Mouse (Mus musculus): ENCODE measurements at regions not wholly inside any gene's neighbourhood (a gene's known extent, or its start where the extent isn't known, plus 50 kb on each side); places are given as distances from the start of the nearest gene placed in this dataset.

GRCm38 (mm10) chr15:57079806-57080205, 397.6 kb downstream of the Slc22a22 start:
- H3K27me3 ChIP-seq (ENCODE audit: control insufficient read depth, insufficient read depth, low read length), result no peaks in the 10 kb centered on the region
- H3K4me3 ChIP-seq (replicated peaks; ENCODE audit: insufficient read depth, low read depth, low read length), result no peak overlapping the region
- H3K27ac ChIP-seq (ENCODE audit: insufficient read depth, low read length), result no peak overlapping the region
- DNase-seq, result no peak
- no peaks in the 10 kb centered on the region for H3K4me1 ChIP-seq (ENCODE audit: control insufficient read depth, insufficient read depth, low read length)
- TF ChIP-seq POLR2A (IDR thresholded peaks at IDR 0.05; ENCODE audit: borderline replicate concordance, insufficient read depth, low read length) (no peak), CTCF (IDR thresholded peaks at IDR 0.05; ENCODE audit: borderline replicate concordance, insufficient read depth, low read depth, low read length) (no peak)

- DNase-seq, result no peak
- WGBS, result 89% methylated on average over 4 of the region's 4 CpGs
- Histone ChIP-seq H3K4me3 (replicated peaks; ENCODE audit: insufficient read depth, low read depth, low read length) (no peak overlapping the region), H3K27ac (ENCODE audit: insufficient read depth, low read length) (no peak overlapping the region), H3K27me3 (ENCODE audit: control insufficient read depth, insufficient read depth, low read length) (no peaks in the 10 kb centered on the region), H3K4me1 (ENCODE audit: control insufficient read depth, insufficient read depth, low read length) (no peaks in the 10 kb centered on the region)
- TF ChIP-seq POLR2A (IDR thresholded peaks at IDR 0.05; ENCODE audit: borderline replicate concordance, insufficient read depth, low read length) (no peak), CTCF (IDR thresholded peaks at IDR 0.05; ENCODE audit: borderline replicate concordance, insufficient read depth, low read depth, low read length) (no peak)
These were observed 403.6 kb downstream of the Slc22a22 start for GRCm38 (mm10) chr15:57073776-57074175.

- WGBS, result 59% methylated on average over 2 of the region's 2 CpGs
- TF ChIP-seq POLR2A (IDR thresholded peaks at IDR 0.05; ENCODE audit: borderline replicate concordance, insufficient read depth, low read length), result no peak
- no peak for TF ChIP-seq CTCF (IDR thresholded peaks at IDR 0.05; ENCODE audit: borderline replicate concordance, insufficient read depth, low read depth, low read length)
- no peak for DNase-seq
These were observed 415.9 kb downstream of the Slc22a22 start for GRCm38 (mm10) chr15:57061502-57061901.

GRCm38 (mm10) chr15:57059550-57060195, 417.8 kb downstream of the Slc22a22 start:
- Histone ChIP-seq H3K27me3 (ENCODE audit: control insufficient read depth, insufficient read depth, low read length) (no peaks in the 10 kb centered on the region), H3K27ac (ENCODE audit: insufficient read depth, low read length) (no peak overlapping the region), H3K4me1 (ENCODE audit: control insufficient read depth, insufficient read depth, low read length) (no peaks in the 10 kb centered on the region), H3K4me3 (replicated peaks; ENCODE audit: insufficient read depth, low read depth, low read length) (no peak overlapping the region)
- no peak for DNase-seq
- 81% methylated on average over 1 of the region's 1 CpGs for WGBS
- TF ChIP-seq CTCF (IDR thresholded peaks at IDR 0.05; ENCODE audit: borderline replicate concordance, insufficient read depth, low read depth, low read length) (no peak), POLR2A (IDR thresholded peaks at IDR 0.05; ENCODE audit: borderline replicate concordance, insufficient read depth, low read length) (no peak)

More at GRCm38 (mm10) chr15:57061502-57061901, 415.9 kb downstream of the Slc22a22 start:
- Histone ChIP-seq H3K4me1 (ENCODE audit: control insufficient read depth, insufficient read depth, low read length) (no peaks in the 10 kb centered on the region), H3K27me3 (ENCODE audit: control insufficient read depth, insufficient read depth, low read length) (no peaks in the 10 kb centered on the region), H3K4me3 (replicated peaks; ENCODE audit: insufficient read depth, low read depth, low read length) (no peak overlapping the region), H3K27ac (ENCODE audit: insufficient read depth, low read length) (no peak overlapping the region)

GRCm38 (mm10) chr15:57052287-57052686, 425.1 kb downstream of the Slc22a22 start:
- TF ChIP-seq CTCF (IDR thresholded peaks at IDR 0.05; ENCODE audit: borderline replicate concordance, insufficient read depth, low read depth, low read length) (no peak), POLR2A (IDR thresholded peaks at IDR 0.05; ENCODE audit: borderline replicate concordance, insufficient read depth, low read length) (no peak)
- Histone ChIP-seq H3K27ac (ENCODE audit: insufficient read depth, low read length) (no peak overlapping the region), H3K4me3 (replicated peaks; ENCODE audit: insufficient read depth, low read depth, low read length) (no peak overlapping the region), H3K27me3 (ENCODE audit: control insufficient read depth, insufficient read depth, low read length) (no peaks in the 10 kb centered on the region), H3K4me1 (ENCODE audit: control insufficient read depth, insufficient read depth, low read length) (no peaks in the 10 kb centered on the region)
- 68% methylated on average over 1 of the region's 1 CpGs for WGBS
- DNase-seq, result no peak

GRCm38 (mm10) chr15:57036806-57037566, 440.4 kb downstream of the Slc22a22 start:
- Histone ChIP-seq H3K4me3 (replicated peaks; ENCODE audit: insufficient read depth, low read depth, low read length) (no peak overlapping the region), H3K27me3 (ENCODE audit: control insufficient read depth, insufficient read depth, low read length) (no peaks in the 10 kb centered on the region), H3K4me1 (ENCODE audit: control insufficient read depth, insufficient read depth, low read length) (no peaks in the 10 kb centered on the region), H3K27ac (ENCODE audit: insufficient read depth, low read length) (no peak overlapping the region)
- no peak for DNase-seq
- TF ChIP-seq POLR2A (IDR thresholded peaks at IDR 0.05; ENCODE audit: borderline replicate concordance, insufficient read depth, low read length) (no peak), CTCF (IDR thresholded peaks at IDR 0.05; ENCODE audit: borderline replicate concordance, insufficient read depth, low read depth, low read length) (no peak)
- 87% methylated on average over 4 of the region's 4 CpGs for WGBS

- no peaks in the 10 kb centered on the region for H3K27me3 ChIP-seq (ENCODE audit: control insufficient read depth, insufficient read depth, low read length)
- H3K4me3 ChIP-seq (replicated peaks; ENCODE audit: insufficient read depth, low read depth, low read length), result no peak overlapping the region
- H3K27ac ChIP-seq (ENCODE audit: insufficient read depth, low read length), result no peak overlapping the region
- TF ChIP-seq CTCF (IDR thresholded peaks at IDR 0.05; ENCODE audit: borderline replicate concordance, insufficient read depth, low read depth, low read length) (no peak), POLR2A (IDR thresholded peaks at IDR 0.05; ENCODE audit: borderline replicate concordance, insufficient read depth, low read length) (no peak)
- no peaks in the 10 kb centered on the region for H3K4me1 ChIP-seq (ENCODE audit: control insufficient read depth, insufficient read depth, low read length)
- 45% methylated on average over 1 of the region's 1 CpGs for WGBS
- no peak for DNase-seq
These were observed 444.4 kb downstream of the Slc22a22 start for GRCm38 (mm10) chr15:57033012-57033411.
